Mouse (Mus musculus) brown adipose tissue, adult 24 weeks (tissue): Measurements from ENCODE around the gene Lrrc23. TPM values are rescaled to one million over a fixed set of nuclear protein-coding genes. Genes with fewer than 3 reads are reported as not detected.

ENCODE experiments used
- H3K27ac ChIP-seq: fragments of 200-500 bp; replicated peaks from 2 replicates; pipeline ENCODE4 v1.5.1; 2012; ENCODE audit warnings: low read depth, mild to moderate bottlenecking, low read length
- H3K4me1 ChIP-seq: fragments of 200-500 bp; 2 replicates; pipeline ENCODE4 v1.6.1; 2012; ENCODE audit warnings: low read length, mixed read lengths; ENCODE audit not compliant: control insufficient read depth, insufficient read depth, insufficient read length
- H3K4me3 ChIP-seq: fragments of 200-500 bp; 2 replicates; pipeline ENCODE4 v1.5.1; 2012; ENCODE audit warnings: low read depth, mild to moderate bottlenecking, low read length, moderate library complexity; ENCODE audit not compliant: insufficient read depth
- polyA plus RNA-seq: library from polyadenylated mRNA; stranded (reverse); fragments of >200 nt; gene quantifications from 2 replicates; pipeline ENCODE4 v1.2.4, GENCODE M21; 2012; ENCODE audit not compliant: missing spikeins, insufficient read depth, insufficient read length

Gene Lrrc23
- polyA plus RNA-seq = not detected in 2 replicates

GRCm38 (mm10) chr6:124779222-124779983, at the start of gene Lrrc23:
Gene Lrrc23 (minus strand): TSS chr6:124779727.
- peak within 1 kb of the TSS; percentile 56 for H3K4me3 ChIP-seq
- H3K27ac ChIP-seq = no peak within 1 kb of the TSS
- H3K4me1 ChIP-seq = no peaks in the 10 kb centered on the region; the same call in 1 of the 2 replicates

DNA sequence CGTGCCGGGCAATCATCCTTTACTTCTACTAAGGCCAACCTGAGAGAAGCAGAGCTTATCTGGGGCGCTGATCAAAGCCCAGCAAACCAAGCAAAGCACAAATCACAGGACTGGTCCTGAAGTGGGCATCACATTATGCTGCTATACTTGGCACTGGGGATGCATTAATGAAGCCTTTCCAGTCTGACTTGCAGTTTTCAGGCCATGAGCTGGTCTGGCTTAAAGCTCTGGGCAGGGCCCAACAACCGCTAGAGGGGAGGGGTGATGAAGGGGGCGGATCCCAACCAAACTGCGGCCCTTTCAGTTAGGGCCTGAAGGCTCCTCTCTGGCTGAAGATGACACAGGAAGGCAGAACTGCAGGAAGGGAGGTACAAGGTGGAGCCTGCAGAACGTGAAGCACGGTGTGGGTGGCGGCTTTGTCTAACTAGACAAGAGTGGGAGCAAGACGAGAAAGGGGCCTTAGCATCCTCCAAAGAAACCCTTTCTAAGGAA, 48.6 kb upstream of the Lrrc23 start:
- Histone ChIP-seq H3K27ac (no peak overlapping the region), H3K4me3 (peak overlapping the region; percentile 59), H3K4me1 (0 out of 2 replicates have a peak, but pooled peaks cover 6% of the 10 kb centered on the region)

- Histone ChIP-seq H3K4me1 (no peaks in the 10 kb centered on the region), H3K4me3 (no peak overlapping the region), H3K27ac (no peak overlapping the region)
Measured at GRCm38 (mm10) chr6:124822049-124822448, 42.5 kb upstream of the Lrrc23 start.

GRCm38 (mm10) chr6:124820891-124821290, 41.4 kb upstream of the Lrrc23 start:
- no peak overlapping the region for H3K27ac ChIP-seq
- no peak overlapping the region for H3K4me3 ChIP-seq
- no peaks in the 10 kb centered on the region for H3K4me1 ChIP-seq

DNA sequence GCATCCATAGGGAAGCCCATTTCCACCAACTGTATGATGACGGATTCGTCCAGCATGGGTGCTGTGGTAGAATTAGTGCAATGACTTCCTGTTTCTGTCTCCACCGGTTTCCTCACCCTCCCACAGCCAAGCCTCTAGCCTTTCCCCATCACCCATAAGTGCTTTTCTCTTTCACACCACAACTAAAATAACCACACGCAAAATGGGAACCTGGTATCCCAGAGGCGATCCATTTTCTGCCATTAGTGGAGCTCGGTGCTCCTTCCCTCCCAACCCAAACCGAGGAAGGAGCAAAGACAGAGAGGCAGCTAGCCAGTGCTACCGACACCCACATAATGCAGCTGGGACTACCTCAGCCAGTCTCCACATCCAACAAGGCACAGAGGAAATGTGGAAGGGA, 38.4 kb upstream of the Lrrc23 start:
- peaks cover 4% of the 10 kb centered on the region for H3K4me1 ChIP-seq
- no peak overlapping the region for H3K4me3 ChIP-seq
- H3K27ac ChIP-seq = no peak overlapping the region

DNA sequence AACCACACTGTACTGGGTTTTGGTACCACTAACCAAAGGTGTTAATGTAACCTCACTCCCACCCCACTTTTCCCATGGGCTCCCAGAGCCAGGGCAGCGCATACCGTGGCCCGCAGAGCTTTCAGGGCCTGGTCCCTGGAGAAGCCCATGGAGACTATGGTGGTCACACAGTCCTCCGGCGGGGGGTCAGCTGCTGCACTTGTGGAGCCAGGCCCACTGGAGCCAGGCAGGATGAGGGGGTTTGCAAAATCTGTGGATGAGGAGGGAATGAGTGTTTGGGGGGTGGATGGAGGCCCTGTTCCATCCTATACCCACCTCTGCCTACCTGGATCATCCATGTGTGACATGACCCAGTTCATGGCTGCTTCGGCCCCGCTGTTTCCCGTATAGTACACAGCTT, 38.0 kb upstream of the Lrrc23 start:
- Histone ChIP-seq H3K4me3 (no peak overlapping the region), H3K27ac (no peak overlapping the region)

DNA sequence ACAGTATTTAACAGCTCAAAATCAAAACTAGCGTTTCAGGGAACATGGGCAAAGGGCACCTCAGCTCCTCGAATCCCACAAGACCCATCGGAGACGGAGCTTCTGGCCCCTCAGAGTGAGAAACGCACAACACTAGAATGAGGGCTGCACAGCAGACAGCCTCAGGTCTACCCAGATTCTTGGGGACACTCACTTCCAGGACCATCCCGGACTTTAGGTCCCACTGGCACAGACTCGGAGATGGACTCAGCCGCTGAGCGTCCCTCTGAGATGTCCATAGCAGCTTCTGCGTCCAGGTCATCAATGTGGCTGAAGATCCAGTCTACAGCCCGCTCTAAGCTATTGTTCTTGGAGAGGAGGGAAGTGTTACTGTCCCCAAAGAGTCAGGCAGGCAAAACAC, 37.6 kb upstream of the Lrrc23 start:
- no peak overlapping the region for H3K4me3 ChIP-seq
- H3K4me1 ChIP-seq = peaks cover 7% of the 10 kb centered on the region
- H3K27ac ChIP-seq = no peak overlapping the region

More for the DNA sequence above, 38.0 kb upstream of the Lrrc23 start:
- peaks cover 7% of the 10 kb centered on the region for H3K4me1 ChIP-seq

DNA sequence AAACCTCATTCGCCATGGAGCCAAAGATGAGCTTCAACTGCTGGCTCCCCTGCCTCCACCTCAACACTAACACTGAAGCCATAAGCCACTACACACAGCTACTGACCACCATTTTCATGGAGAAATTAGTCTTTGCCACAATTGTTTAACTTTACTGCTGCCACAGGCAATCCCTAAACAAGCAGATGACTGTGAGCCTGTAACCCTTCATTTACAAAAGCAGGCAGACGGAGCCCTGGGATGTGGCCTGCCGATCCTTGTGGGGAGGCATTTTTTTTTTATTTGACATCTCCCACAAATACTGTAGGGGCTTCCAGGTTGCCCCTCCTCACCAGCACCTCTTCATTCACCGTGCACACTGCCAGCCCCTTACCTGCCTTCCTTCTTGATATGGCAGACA, 37.1 kb upstream of the Lrrc23 start:
- no peak overlapping the region for H3K27ac ChIP-seq
- peaks cover 7% of the 10 kb centered on the region for H3K4me1 ChIP-seq

DNA sequence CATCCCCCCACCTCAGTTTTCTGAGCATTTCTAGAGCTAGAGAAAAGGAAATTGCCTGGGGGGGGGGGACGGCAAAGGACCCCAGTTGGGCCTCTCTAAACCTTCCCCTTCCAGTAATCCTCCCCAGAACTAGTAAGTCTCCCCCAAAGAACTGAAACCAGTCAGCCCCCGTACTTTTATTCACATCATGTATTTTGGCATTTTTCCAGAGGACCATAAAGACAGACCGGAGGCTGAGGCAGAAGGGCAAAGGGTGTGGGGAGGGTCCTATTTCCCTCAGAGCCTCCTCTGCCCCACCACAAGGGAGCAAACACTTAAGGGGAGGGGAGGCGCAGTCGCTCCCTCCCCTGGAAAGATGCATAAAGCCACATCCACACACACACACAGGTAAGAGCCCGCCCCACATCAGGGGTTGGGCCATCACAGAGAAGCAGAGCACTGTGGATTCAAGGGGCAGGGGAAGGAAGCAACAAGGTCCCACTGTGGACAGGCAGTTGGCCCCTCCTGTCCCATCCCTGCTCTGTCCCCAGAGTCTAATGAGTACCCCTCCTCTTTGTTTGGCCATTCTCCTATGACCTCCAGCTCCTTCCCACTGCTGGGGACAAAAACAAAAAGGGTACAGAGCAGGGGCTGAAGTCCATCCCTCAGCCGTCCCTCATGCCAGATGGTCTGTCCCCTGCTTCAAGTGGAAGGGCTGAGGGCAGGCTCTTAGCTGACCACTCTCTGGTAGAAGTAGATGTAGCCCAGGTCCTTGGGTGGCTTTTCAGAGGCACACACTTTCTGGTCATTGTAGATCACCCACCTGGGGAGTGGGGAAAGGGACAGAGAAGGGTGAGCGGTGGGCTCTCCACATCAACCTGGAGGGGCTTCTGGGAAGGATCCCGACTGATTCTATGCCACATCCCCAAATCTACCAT, 35.6 kb upstream of the Lrrc23 start:
- Histone ChIP-seq H3K27ac (no peak overlapping the region), H3K4me1 (peaks cover 7% of the 10 kb centered on the region), H3K4me3 (no peak overlapping the region)

More for the DNA sequence above, 37.1 kb upstream of the Lrrc23 start:
- no peak overlapping the region for H3K4me3 ChIP-seq

DNA sequence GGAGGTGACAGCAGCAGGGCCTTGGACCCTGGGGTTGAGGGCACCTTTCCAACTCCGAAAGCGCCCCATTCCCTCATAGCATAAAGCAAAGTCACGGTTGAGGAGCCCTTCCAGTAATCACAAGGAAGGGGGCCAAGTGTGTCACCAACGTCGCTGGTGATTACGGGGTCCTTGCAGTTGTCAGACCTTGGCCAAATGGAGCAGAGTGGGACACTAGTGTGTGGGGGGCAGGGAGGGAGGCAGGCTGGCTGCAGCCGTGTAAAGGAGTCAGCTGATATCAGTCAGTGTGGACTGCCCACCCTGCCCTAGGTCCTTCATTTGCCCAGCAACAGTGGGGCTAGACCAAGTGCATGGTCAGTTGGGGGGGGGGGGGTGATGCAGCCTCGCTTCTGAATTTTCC, 34.9 kb upstream of the Lrrc23 start:
- peaks cover 9% of the 10 kb centered on the region for H3K4me1 ChIP-seq
- no peak overlapping the region for H3K27ac ChIP-seq
- 0 out of 2 replicates have a peak overlapping the region, but pooled peaks have one; percentile 22 for H3K4me3 ChIP-seq

DNA sequence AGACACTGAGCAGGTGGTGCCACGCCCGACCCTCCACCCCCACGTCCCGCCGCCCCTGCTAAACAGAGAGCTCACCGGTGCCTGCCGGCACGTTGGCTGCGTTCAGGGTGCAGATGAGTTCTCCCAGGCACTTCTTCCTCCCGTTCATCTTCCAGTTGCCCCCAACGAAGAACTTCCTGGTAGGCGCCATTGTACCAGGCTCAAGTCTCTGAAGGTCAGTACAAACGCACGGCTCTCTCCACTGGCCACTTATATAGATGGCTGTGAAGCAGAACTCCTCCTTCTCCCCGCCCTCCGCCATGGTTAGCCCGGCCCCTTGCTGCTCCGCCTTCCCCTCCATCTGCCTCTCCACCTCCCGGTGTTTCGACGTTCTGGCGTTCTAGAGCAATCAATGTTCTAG, 34.4 kb upstream of the Lrrc23 start, which contains the start of gene Tpi1:
Tpi1 (minus strand) TSS at position 364 of the 400 bp plus-strand sequence.
- Histone ChIP-seq H3K27ac (peak within 1 kb of the TSS; percentile 63), H3K4me3 (peak within 1 kb of the TSS; percentile 79), H3K4me1 (peaks cover 9% of the 10 kb centered on the region)

DNA sequence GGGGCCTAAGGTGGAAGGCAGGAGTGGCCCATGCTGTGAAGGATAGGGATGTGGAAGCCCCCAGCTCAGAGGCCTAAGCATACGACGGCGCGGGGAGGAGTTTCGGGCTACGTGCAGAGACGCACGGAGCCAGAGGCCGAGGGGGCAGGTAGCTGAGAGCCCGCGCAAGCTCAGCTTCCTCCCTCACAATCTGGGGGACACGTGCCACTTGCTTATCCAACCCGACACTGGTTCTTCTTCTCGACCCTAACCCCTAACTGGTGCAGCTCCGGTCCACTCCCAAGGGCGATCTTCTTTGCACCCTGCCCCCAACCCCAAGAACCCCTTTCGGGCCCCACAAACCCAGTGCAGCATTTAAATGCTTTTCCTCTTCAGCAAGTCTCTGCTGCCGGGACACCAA, 34.0 kb upstream of the Lrrc23 start:
- Histone ChIP-seq H3K4me1 (peaks cover 9% of the 10 kb centered on the region), H3K27ac (peak overlapping the region; percentile 63), H3K4me3 (peak overlapping the region; percentile 79)

DNA sequence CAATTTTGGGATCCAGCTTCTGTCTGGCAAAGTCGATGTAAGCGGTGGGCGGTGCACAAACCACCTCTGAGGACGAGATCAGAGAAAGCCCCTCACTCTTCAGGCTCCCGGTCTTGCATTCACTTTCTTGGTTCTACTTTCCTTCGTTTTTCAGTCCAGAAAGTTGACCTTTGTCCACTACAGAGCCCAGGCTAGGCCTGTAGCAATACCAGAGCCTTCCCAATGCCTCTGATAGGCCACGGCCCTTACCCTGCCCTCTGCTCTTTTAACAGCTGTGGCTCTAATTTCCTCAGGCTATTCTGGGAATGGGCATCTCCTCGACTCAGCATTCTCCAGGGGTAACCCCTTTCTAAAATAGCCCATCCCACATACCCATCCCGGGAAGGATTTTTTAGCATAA, 33.3 kb upstream of the Lrrc23 start:
- peaks cover 12% of the 10 kb centered on the region for H3K4me1 ChIP-seq
- peak overlapping the region; percentile 63 for H3K27ac ChIP-seq
- peak overlapping the region; percentile 79 for H3K4me3 ChIP-seq

DNA sequence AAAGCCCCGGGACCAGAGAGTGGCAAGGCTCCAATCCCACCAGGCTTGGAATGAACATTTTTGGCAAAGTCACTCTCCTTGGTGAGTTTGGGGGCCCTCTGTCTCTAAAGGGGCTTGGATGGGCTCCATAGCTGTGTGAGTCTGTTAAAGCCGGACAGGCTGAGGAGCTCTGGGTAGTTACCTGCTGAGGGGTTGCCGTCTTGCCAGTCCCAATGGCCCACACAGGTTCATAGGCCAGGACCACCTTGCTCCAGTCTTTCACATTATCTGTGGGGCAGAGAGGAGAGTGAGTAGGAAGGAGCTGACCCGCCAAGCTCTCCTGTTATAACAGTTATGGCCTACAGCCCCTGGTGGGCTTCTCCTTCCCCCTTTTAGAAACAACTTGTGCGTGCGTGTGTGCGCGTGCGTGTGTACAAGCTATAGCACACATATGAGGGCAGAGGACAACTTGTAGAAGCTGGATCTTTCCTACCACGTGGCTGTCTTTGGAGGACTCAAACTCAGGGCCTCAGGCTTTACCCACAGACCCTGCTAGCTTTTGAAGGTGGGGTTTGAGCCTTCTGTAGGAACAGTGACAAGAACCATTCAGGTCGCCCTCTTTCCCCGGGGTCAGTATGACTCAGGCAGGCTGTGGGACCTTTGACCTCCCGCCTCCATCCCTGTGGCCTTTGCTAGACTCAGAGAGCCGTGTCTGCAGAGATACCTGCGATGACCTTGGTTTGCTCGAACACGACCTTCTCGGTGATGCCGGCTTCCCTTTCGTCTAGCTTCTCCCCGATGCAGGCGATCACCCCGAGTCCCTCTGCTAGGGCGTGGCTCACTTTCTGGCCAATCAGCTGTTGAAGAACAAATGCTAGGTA, 32.4 kb upstream of the Lrrc23 start:
- no peak overlapping the region for H3K27ac ChIP-seq
- peak overlapping the region; percentile 79 for H3K4me3 ChIP-seq
- peaks cover 12% of the 10 kb centered on the region for H3K4me1 ChIP-seq
